Mouse (Mus musculus) lung, adult 2 months (tissue): Measurements from ENCODE around the gene Naaladl2.

ENCODE experiments used
- CTCF ChIP-seq: fragments of 200-500 bp; IDR thresholded peaks from 2 replicates; pipeline ENCODE4 v1.5.1; 2011; ENCODE audit warnings: mild to moderate bottlenecking, low read length, control low read depth; ENCODE audit not compliant: insufficient read depth
- POLR2A ChIP-seq: fragments of 200-500 bp; IDR thresholded peaks from 2 replicates; pipeline ENCODE4 v1.6.1; 2011; ENCODE audit warnings: low read depth, mild to moderate bottlenecking, control low read depth, low read length, borderline replicate concordance; ENCODE audit errors: extremely low read depth

DNA sequence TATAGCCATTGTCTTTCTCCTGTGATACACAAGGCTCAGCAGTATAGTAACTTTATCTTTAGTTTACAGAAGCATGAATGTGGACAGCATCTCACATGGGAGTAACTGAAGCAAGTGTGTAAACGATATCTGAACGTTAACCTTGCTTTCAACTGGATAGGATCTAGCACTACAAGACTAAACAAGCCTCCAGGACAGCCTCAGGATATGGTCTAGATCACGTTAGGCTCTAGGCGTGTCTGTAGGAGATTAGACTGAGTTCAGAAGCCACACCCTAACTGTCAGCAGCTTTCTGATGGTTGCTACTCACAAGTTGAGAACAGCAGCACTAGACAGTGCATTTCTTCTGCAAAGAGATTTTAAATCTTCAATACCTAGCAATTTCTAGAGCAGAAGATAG is 1216.0 kb downstream of the Naaladl2 start:
- no peak for TF ChIP-seq POLR2A
- TF ChIP-seq CTCF, result no peak
